In the genomic region with DNA sequence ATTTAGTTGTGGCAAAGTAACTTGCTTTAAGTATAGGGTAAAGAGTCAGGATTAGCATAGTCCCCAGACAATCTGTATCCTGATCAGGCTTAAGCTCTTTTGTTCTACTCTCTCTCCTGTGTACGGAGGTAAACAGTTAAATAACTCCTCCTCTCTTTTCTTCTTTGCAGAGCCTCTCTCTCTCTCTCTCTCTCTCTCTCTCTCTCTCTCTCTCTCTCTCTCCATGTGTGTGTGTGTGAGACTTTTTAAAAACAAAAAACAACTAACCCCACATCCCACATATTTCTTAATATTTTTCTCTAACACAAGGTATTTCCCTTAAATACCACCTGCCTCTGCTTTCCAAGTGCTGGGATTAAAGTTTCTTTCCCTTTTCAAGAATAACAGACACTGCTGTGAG, we compare ENCODE assay signal across 8 mouse cellular contexts. TPM values are rescaled to one million over a fixed set of nuclear protein-coding genes. Genes with fewer than 3 reads are reported as not detected.
DNase-seq lines count a peak whose midpoint lies in the region; ATAC-seq lines count a peak whose summit lies in the region.

No protein-coding gene starts in this region.

- no peaks in the 10 kb centered on the region for H3K36me3 ChIP-seq in lung, embryonic 16.5 days (ENCODE audit: control insufficient read depth, insufficient read depth, low read length)
- H3K36me3 ChIP-seq in embryonic facial prominence, embryonic 15.5 days = peaks cover under 1% of the 10 kb centered on the region; the same call in 1 of the 2 replicates
- H3K36me3 ChIP-seq in limb, embryonic 12.5 days = peaks cover 13% of the 10 kb centered on the region
- H3K36me3 ChIP-seq in stomach, embryonic 14.5 days (ENCODE audit: control insufficient read depth, insufficient read depth, low read length) = 0 out of 2 replicates have a peak, but pooled peaks cover 3% of the 10 kb centered on the region

- whole genome bisulfite sequencing in lung, embryonic 16.5 days = 17% methylated on average over 1 of the region's 1 CpGs
- WGBS in embryonic facial prominence, embryonic 15.5 days = 20% methylated on average over 1 of the region's 1 CpGs
- WGBS in limb, embryonic 12.5 days = 38% methylated on average over 1 of the region's 1 CpGs
- 31% methylated on average over 1 of the region's 1 CpGs for WGBS in stomach, embryonic 14.5 days

- no peak overlapping the region for H3K27ac ChIP-seq in lung, embryonic 16.5 days (ENCODE audit: low read length)
- H3K27ac ChIP-seq in embryonic facial prominence, embryonic 15.5 days (replicated peaks) = no peak overlapping the region
- H3K27ac ChIP-seq in limb, embryonic 12.5 days = no peak overlapping the region
- no peak overlapping the region for H3K27ac ChIP-seq in stomach, embryonic 14.5 days (ENCODE audit: low read length)

- DNase-seq in lung, postnatal 14 days = no peak
- no peak for DNase-seq in urinary bladder, postnatal 14 days (ENCODE audit: low spot score)
- DNase-seq in urinary bladder, postnatal 4 days (ENCODE audit: low spot score in 2 of 2) = no peak
- no peak for DNase-seq in cerebellum, adult 11-12 months

- ATAC-seq in lung, embryonic 16.5 days (ENCODE audit: low read depth) = no peak
- ATAC-seq in embryonic facial prominence, embryonic 15.5 days (ENCODE audit: insufficient number of reproducible peaks, low FRiP score, low TSS enrichment, low read depth) = no peak
- no peak for ATAC-seq in limb, embryonic 12.5 days (ENCODE audit: insufficient number of reproducible peaks, insufficient read depth, low FRiP score, low TSS enrichment, low read depth)
- no peak for ATAC-seq in stomach, embryonic 14.5 days (ENCODE audit: insufficient number of reproducible peaks, insufficient read depth, low FRiP score, low read depth)

- peak overlapping the region; percentile 88 for H3K4me2 ChIP-seq in lung, embryonic 16.5 days (ENCODE audit: low read depth, low read length)
- peak overlapping the region; percentile 60 for H3K4me2 ChIP-seq in embryonic facial prominence, embryonic 15.5 days (replicated peaks)
- peak overlapping the region; percentile 72 for H3K4me2 ChIP-seq in limb, embryonic 12.5 days
- H3K4me2 ChIP-seq in stomach, embryonic 14.5 days (replicated peaks; ENCODE audit: low read depth, low read length) = peak overlapping the region; percentile 78

- no peaks in the 10 kb centered on the region for H3K9me3 ChIP-seq in lung, embryonic 16.5 days (ENCODE audit: control insufficient read depth, low read length)
- no peaks in the 10 kb centered on the region for H3K9me3 ChIP-seq in embryonic facial prominence, embryonic 15.5 days (replicated peaks)
- no peaks in the 10 kb centered on the region for H3K9me3 ChIP-seq in limb, embryonic 12.5 days
- H3K9me3 ChIP-seq in stomach, embryonic 14.5 days (ENCODE audit: control insufficient read depth, low read depth, low read length) = no peaks in the 10 kb centered on the region

- H3K27me3 ChIP-seq in lung, embryonic 16.5 days (ENCODE audit: control insufficient read depth, insufficient read depth, low read depth, low read length) = no peaks in the 10 kb centered on the region
- no peaks in the 10 kb centered on the region for H3K27me3 ChIP-seq in embryonic facial prominence, embryonic 15.5 days
- no peaks in the 10 kb centered on the region for H3K27me3 ChIP-seq in limb, embryonic 12.5 days
- H3K27me3 ChIP-seq in stomach, embryonic 14.5 days (ENCODE audit: control insufficient read depth, insufficient read depth, low read length) = no peaks in the 10 kb centered on the region

- peaks cover 17% of the 10 kb centered on the region for H3K4me1 ChIP-seq in lung, embryonic 16.5 days (replicated peaks; ENCODE audit: control insufficient read depth, insufficient read depth, low read length)
- H3K4me1 ChIP-seq in embryonic facial prominence, embryonic 15.5 days = peaks cover 23% of the 10 kb centered on the region
- peaks cover 16% of the 10 kb centered on the region for H3K4me1 ChIP-seq in limb, embryonic 12.5 days (replicated peaks)
- H3K4me1 ChIP-seq in stomach, embryonic 14.5 days (ENCODE audit: control insufficient read depth, insufficient read depth, low read length) = peaks cover 11% of the 10 kb centered on the region; the same call in 1 of the 2 replicates

- H3K4me3 ChIP-seq in lung, embryonic 16.5 days (ENCODE audit: low read length) = peak overlapping the region; percentile 91
- peak overlapping the region; percentile 93 for H3K4me3 ChIP-seq in embryonic facial prominence, embryonic 15.5 days (replicated peaks)
- peak overlapping the region; percentile 89 for H3K4me3 ChIP-seq in limb, embryonic 12.5 days (replicated peaks)
- H3K4me3 ChIP-seq in stomach, embryonic 14.5 days (ENCODE audit: low read depth, low read length) = peak overlapping the region; percentile 90

- H3K9ac ChIP-seq in lung, embryonic 16.5 days (ENCODE audit: low read length) = peak overlapping the region; percentile 91
- H3K9ac ChIP-seq in embryonic facial prominence, embryonic 15.5 days = peak overlapping the region; percentile 87
- H3K9ac ChIP-seq in limb, embryonic 12.5 days (replicated peaks) = peak overlapping the region; percentile 92
- H3K9ac ChIP-seq in stomach, embryonic 14.5 days (replicated peaks; ENCODE audit: low read depth, low read length) = peak overlapping the region; percentile 86

RNA-seq across cellular contexts. Expression of a gene that starts 1.2 kb away (rescaled TPM):
- 24.8 and 27.2 TPM in 2 replicates for polyA plus RNA-seq in lung, embryonic 16.5 days (2015; fragmentation: Nextera tagmentation; extraction: Ambion mirVana)
- polyA plus RNA-seq in embryonic facial prominence, embryonic 15.5 days (2015; fragmentation: Nextera tagmentation; extraction: Ambion mirVana) = 25.1 and 25.3 TPM in 2 replicates
- 32.3 and 34.4 TPM in 2 replicates for polyA plus RNA-seq in limb, embryonic 12.5 days (2016; fragmentation: Nextera tagmentation; extraction: Ambion mirVana)
- 29.0 and 32.6 TPM in 2 replicates for polyA plus RNA-seq in stomach, embryonic 14.5 days (2014; fragmentation: Nextera tagmentation; extraction: Ambion mirVana)

RNA-seq across cellular contexts. Expression of a gene that starts 16.5 kb away (rescaled TPM):
- 15.7 and 16.8 TPM in 2 replicates for polyA plus RNA-seq in lung, embryonic 16.5 days (2015; fragmentation: Nextera tagmentation; extraction: Ambion mirVana)
- polyA plus RNA-seq in embryonic facial prominence, embryonic 15.5 days (2015; fragmentation: Nextera tagmentation; extraction: Ambion mirVana) = 12.0 and 12.2 TPM in 2 replicates
- 10.8 and 11.6 TPM in 2 replicates for polyA plus RNA-seq in limb, embryonic 12.5 days (2016; fragmentation: Nextera tagmentation; extraction: Ambion mirVana)
- 15.5 and 18.2 TPM in 2 replicates for polyA plus RNA-seq in stomach, embryonic 14.5 days (2014; fragmentation: Nextera tagmentation; extraction: Ambion mirVana)
